Mouse (Mus musculus): ENCODE measurements at regions not wholly inside any gene's neighbourhood (a gene's known extent, or its start where the extent isn't known, plus 50 kb on each side); places are given as distances from the start of the nearest gene placed in this dataset.

- Histone ChIP-seq H3K4me1 (ENCODE audit: control insufficient read depth in 1 of 2, insufficient read depth in 2 of 2, low read length in 2 of 2) (no peaks in the 10 kb centered on the region), H3K9me3 (replicated peaks; ENCODE audit: insufficient read depth, low read length) (no peaks in the 10 kb centered on the region), H3K36me3 (ENCODE audit: control insufficient read depth in 1 of 2, insufficient read depth in 2 of 2, low read length in 2 of 2) (no peaks in the 10 kb centered on the region), H3K27ac (ENCODE audit: control insufficient read depth, low read depth, low read length) (no peak overlapping the region), H3K27me3 (ENCODE audit: control insufficient read depth in 1 of 2, insufficient read depth in 2 of 2, low read length in 2 of 2) (no peaks in the 10 kb centered on the region), H3K9ac (ENCODE audit: control insufficient read depth, low read depth, low read length, poor library complexity, severe bottlenecking) (no peak overlapping the region), H3K79me2 (ENCODE audit: control insufficient read depth, insufficient read depth, low read length, poor library complexity) (no peaks in the 10 kb centered on the region), H3K4me3 (ENCODE audit: control insufficient read depth in 1 of 2, insufficient read depth in 1 of 2, low read depth in 2 of 2, low read length in 2 of 2) (no peak overlapping the region)
- no peak for DNase-seq (ENCODE audit: low read depth, low spot score)
- TF ChIP-seq RCOR1 (IDR thresholded peaks at IDR 0.05; ENCODE audit: low read depth, low read length), result no peak
- TF ChIP-seq ELF1 (IDR thresholded peaks at IDR 0.05; ENCODE audit: low read depth, low read length), result no peak
- TF ChIP-seq CHD1 (IDR thresholded peaks at IDR 0.05; ENCODE audit: low read depth, low read length), result no peak
- no peak for TF ChIP-seq GABPA (IDR thresholded peaks at IDR 0.05; ENCODE audit: low read depth, low read length)
- no peak for TF ChIP-seq UBTF (IDR thresholded peaks at IDR 0.05; ENCODE audit: borderline replicate concordance, insufficient read depth, low read depth, low read length)
- no peak for TF ChIP-seq MEF2A (IDR thresholded peaks at IDR 0.05; ENCODE audit: extremely low read depth, insufficient replicate concordance, low read depth, low read length, poor library complexity, severe bottlenecking)
- no peak for TF ChIP-seq NRF1 (IDR thresholded peaks at IDR 0.05; ENCODE audit: insufficient read depth, low read depth, low read length, poor library complexity, severe bottlenecking)
- no peak for TF ChIP-seq POLR2A (IDR thresholded peaks at IDR 0.05; ENCODE audit: control insufficient read depth in 1 of 2, insufficient read depth in 1 of 2, low read depth in 1 of 2, low read length in 2 of 2, poor library complexity in 1 of 2)
- no peak for TF ChIP-seq MAX (IDR thresholded peaks at IDR 0.05; ENCODE audit: low read length)
- TF ChIP-seq MYB (IDR thresholded peaks at IDR 0.05; ENCODE audit: low read depth, low read length), result no peak
- TF ChIP-seq TBP (IDR thresholded peaks at IDR 0.05; ENCODE audit: low read depth, low read length), result no peak
- no peak for TF ChIP-seq ZC3H11A (IDR thresholded peaks at IDR 0.05; ENCODE audit: low read depth, low read length)
- TF ChIP-seq E2F4 (IDR thresholded peaks at IDR 0.05; ENCODE audit: borderline replicate concordance, low read depth, low read length), result no peak
- TF ChIP-seq POLR2AphosphoS5 (IDR thresholded peaks at IDR 0.05; ENCODE audit: borderline replicate concordance, low read depth, low read length), result no peak
Observed at GRCm38 (mm10) chr13:55895505-55895904, 59.5 kb upstream of the Pitx1 start.

- no peak overlapping the region for H3K27ac ChIP-seq (ENCODE audit: control insufficient read depth, low read depth, low read length)
- no peaks in the 10 kb centered on the region for H3K9me3 ChIP-seq (replicated peaks; ENCODE audit: insufficient read depth, low read length)
- no peaks in the 10 kb centered on the region for H3K27me3 ChIP-seq (ENCODE audit: control insufficient read depth in 1 of 2, insufficient read depth in 2 of 2, low read length in 2 of 2)
- H3K4me1 ChIP-seq (ENCODE audit: control insufficient read depth in 1 of 2, insufficient read depth in 2 of 2, low read length in 2 of 2), result no peaks in the 10 kb centered on the region
- DNase-seq (ENCODE audit: low read depth, low spot score), result no peak
- H3K4me3 ChIP-seq (ENCODE audit: control insufficient read depth in 1 of 2, insufficient read depth in 1 of 2, low read depth in 2 of 2, low read length in 2 of 2), result no peak overlapping the region
- no peaks in the 10 kb centered on the region for H3K79me2 ChIP-seq (ENCODE audit: control insufficient read depth, insufficient read depth, low read length, poor library complexity)
- no peaks in the 10 kb centered on the region for H3K36me3 ChIP-seq (ENCODE audit: control insufficient read depth in 1 of 2, insufficient read depth in 2 of 2, low read length in 2 of 2)
- no peak overlapping the region for H3K9ac ChIP-seq (ENCODE audit: control insufficient read depth, low read depth, low read length, poor library complexity, severe bottlenecking)
- TF ChIP-seq SMC3 (IDR thresholded peaks at IDR 0.05; ENCODE audit: low read depth, low read length) (no peak), ZNF384 (IDR thresholded peaks at IDR 0.05; ENCODE audit: low read depth, low read length) (no peak), MAFK (IDR thresholded peaks at IDR 0.05; ENCODE audit: borderline replicate concordance, low read depth, low read length) (no peak), POLR2AphosphoS5 (IDR thresholded peaks at IDR 0.05; ENCODE audit: borderline replicate concordance, low read depth, low read length) (no peak), UBTF (IDR thresholded peaks at IDR 0.05; ENCODE audit: borderline replicate concordance, insufficient read depth, low read depth, low read length) (no peak), USF1 (IDR thresholded peaks at IDR 0.05; ENCODE audit: low read depth, low read length) (no peak), E2F4 (IDR thresholded peaks at IDR 0.05; ENCODE audit: borderline replicate concordance, low read depth, low read length) (no peak), ZKSCAN1 (IDR thresholded peaks at IDR 0.05; ENCODE audit: low read depth, low read length) (no peak), MEF2A (IDR thresholded peaks at IDR 0.05; ENCODE audit: extremely low read depth, insufficient replicate concordance, low read depth, low read length, poor library complexity, severe bottlenecking) (no peak), ETS1 (IDR thresholded peaks at IDR 0.05; ENCODE audit: low read depth, low read length) (no peak), RCOR1 (IDR thresholded peaks at IDR 0.05; ENCODE audit: low read depth, low read length) (no peak), MYC (IDR thresholded peaks at IDR 0.05; ENCODE audit: low read depth, low read length) (no peak), NRF1 (IDR thresholded peaks at IDR 0.05; ENCODE audit: insufficient read depth, low read depth, low read length, poor library complexity, severe bottlenecking) (no peak), TCF12 (IDR thresholded peaks at IDR 0.05; ENCODE audit: low read depth, low read length) (no peak), CTCF (IDR thresholded peaks at IDR 0.05 in 2 of 3, conservative IDR thresholded peaks at IDR 0.05 in 1 of 3; ENCODE audit: control insufficient read depth in 1 of 3, insufficient read depth in 1 of 3, low read depth in 2 of 3, low read length in 3 of 3, poor library complexity in 1 of 3, severe bottlenecking in 1 of 3) (no peak), GATA1 (IDR thresholded peaks at IDR 0.05; ENCODE audit: low read depth, low read length) (no peak), MAZ (IDR thresholded peaks at IDR 0.05; ENCODE audit: low read depth, low read length) (no peak), TBP (IDR thresholded peaks at IDR 0.05; ENCODE audit: low read depth, low read length) (no peak), ZC3H11A (IDR thresholded peaks at IDR 0.05; ENCODE audit: low read depth, low read length) (no peak)
Observed at GRCm38 (mm10) chr13:55893154-55894018, 57.4 kb upstream of the Pitx1 start.
